Mouse (Mus musculus) CH12.LX (cell line): ENCODE results near the gene Tigd2. TPM values are rescaled to one million over a fixed set of nuclear protein-coding genes. Genes with fewer than 3 reads are reported as not detected.

Source experiments
- DNase-seq: peaks from one replicate; pipeline ENCODE4 v3.0.0-alpha.2; 2013; ENCODE audit errors: extremely low read depth
- H3K27ac ChIP-seq: 2 replicates; pipeline ENCODE4 v1.5.1; 2012; ENCODE audit warnings: low read depth, mild to moderate bottlenecking, control low read depth, moderate library complexity; ENCODE audit not compliant: insufficient read depth
- H3K27me3 ChIP-seq: replicated peaks from 2 replicates; pipeline ENCODE3; 2012; ENCODE audit warnings: inconsistent platforms
- H3K36me3 ChIP-seq, 2 experiments: replicated peaks in 1 of 2; 2 replicates each; pipeline versions ENCODE3 to v1.6.1; 2012; ENCODE audit warnings: inconsistent platforms in 1 of 2, low read length in 1 of 2, mild to moderate bottlenecking in 1 of 2, mixed read lengths in 1 of 2, moderate library complexity in 1 of 2; ENCODE audit not compliant: control insufficient read depth in 1 of 2, insufficient read depth in 1 of 2
- H3K4me1 ChIP-seq, 2 experiments: 2 replicates each; pipeline ENCODE4 v1.6.1; 2012; ENCODE audit warnings: inconsistent platforms in 1 of 2, moderate library complexity in 1 of 2; ENCODE audit not compliant: insufficient read depth in 2 of 2, control insufficient read depth in 1 of 2
- H3K4me2 ChIP-seq: 2 replicates; pipeline ENCODE4 v1.6.1; 2012; ENCODE audit warnings: low read depth, mild to moderate bottlenecking, control low read depth; ENCODE audit not compliant: poor library complexity, insufficient read depth, severe bottlenecking
- H3K4me3 ChIP-seq, 3 experiments: fragments of 150-350 bp in 1 of 3; sonication (generic) in 1 of 3; replicated peaks in 1 of 3; 2 replicates each; pipeline versions ENCODE3 to v1.5.1; 2011 to 2012; ENCODE audit warnings: low read depth in 2 of 3, low read length in 2 of 3, mild to moderate bottlenecking in 2 of 3, moderate library complexity in 2 of 3, control low read depth in 1 of 3, improper control_type of control experiment in 1 of 3, inconsistent platforms in 1 of 3, mixed read lengths in 1 of 3; ENCODE audit not compliant: poor library complexity in 1 of 3
- H3K79me2 ChIP-seq: replicated peaks from 2 replicates; pipeline ENCODE4 v1.6.1; 2012; ENCODE audit warnings: mild to moderate bottlenecking, moderate library complexity; ENCODE audit not compliant: control insufficient read depth, poor library complexity, insufficient read depth, severe bottlenecking; ENCODE audit errors: extremely low read depth
- H3K9ac ChIP-seq: 2 replicates; pipeline ENCODE4 v1.6.1; 2012; ENCODE audit warnings: low read depth, mild to moderate bottlenecking, control low read depth, moderate library complexity; ENCODE audit not compliant: insufficient read depth
- H3K9me3 ChIP-seq: replicated peaks from 2 replicates; pipeline ENCODE3; 2012; ENCODE audit warnings: low read length, inconsistent platforms, mixed read lengths
- CHD2 ChIP-seq: IDR thresholded peaks from 2 replicates; pipeline ENCODE4 v1.6.1; 2011; ENCODE audit warnings: low read length, improper control_type of control experiment
- CTCF ChIP-seq, 2 experiments: IDR thresholded peaks in 1 of 2; conservative IDR thresholded peaks in 1 of 2; 2 replicates each; pipeline ENCODE4 v1.5.1; 2011 to 2012; ENCODE audit warnings: low read depth in 2 of 2, low read length in 2 of 2, improper control_type of control experiment in 1 of 2, inconsistent platforms in 1 of 2, mild to moderate bottlenecking in 1 of 2, moderate library complexity in 1 of 2
- E2F4 ChIP-seq: IDR thresholded peaks from 2 replicates; pipeline ENCODE4 v1.6.1; 2011; ENCODE audit warnings: low read depth, low read length, improper control_type of control experiment; ENCODE audit not compliant: insufficient replicate concordance
- ELF1 ChIP-seq: IDR thresholded peaks from 2 replicates; pipeline ENCODE4 v1.6.1; 2014; ENCODE audit warnings: low read depth, mild to moderate bottlenecking, inconsistent platforms, low read length, improper control_type of control experiment
- EP300 ChIP-seq: IDR thresholded peaks from 2 replicates; pipeline ENCODE4 v1.6.1; 2011; ENCODE audit warnings: low read length, improper control_type of control experiment
- ETS1 ChIP-seq: conservative IDR thresholded peaks from 2 replicates; pipeline ENCODE4 v1.6.1; 2012; ENCODE audit warnings: low read depth, mild to moderate bottlenecking, inconsistent platforms, low read length, improper control_type of control experiment, moderate library complexity
- GABPA ChIP-seq: IDR thresholded peaks from 2 replicates; pipeline ENCODE4 v1.6.1; 2012; ENCODE audit warnings: low read depth, low read length, improper control_type of control experiment, inconsistent platforms; ENCODE audit not compliant: insufficient replicate concordance
- HCFC1 ChIP-seq: IDR thresholded peaks from 2 replicates; pipeline ENCODE4 v1.6.1; 2012; ENCODE audit warnings: low read depth, mild to moderate bottlenecking, inconsistent platforms, low read length, improper control_type of control experiment
- JUN ChIP-seq: IDR thresholded peaks from 2 replicates; pipeline ENCODE4 v1.6.1; 2011; ENCODE audit warnings: low read depth, mild to moderate bottlenecking, low read length, improper control_type of control experiment, moderate library complexity; ENCODE audit not compliant: insufficient read depth
- JUND ChIP-seq: conservative IDR thresholded peaks from 2 replicates; pipeline ENCODE4 v1.6.1; 2011; ENCODE audit warnings: low read depth, low read length, improper control_type of control experiment
- KAT2A ChIP-seq: IDR thresholded peaks from 2 replicates; pipeline ENCODE4 v1.6.1; 2012; ENCODE audit warnings: low read length, improper control_type of control experiment, inconsistent platforms; ENCODE audit not compliant: insufficient replicate concordance
- MAFK ChIP-seq: IDR thresholded peaks from 2 replicates; pipeline ENCODE4 v1.6.1; 2011; ENCODE audit warnings: low read length, improper control_type of control experiment; ENCODE audit not compliant: insufficient replicate concordance
- MEF2A ChIP-seq: IDR thresholded peaks from 2 replicates; pipeline ENCODE4 v1.6.1; 2014; ENCODE audit warnings: low read depth, mild to moderate bottlenecking, inconsistent platforms, low read length, improper control_type of control experiment, borderline replicate concordance
- POLR2A ChIP-seq: IDR thresholded peaks from 2 replicates; pipeline ENCODE4 v1.6.1; 2011; ENCODE audit warnings: low read depth, mild to moderate bottlenecking, improper control_type of control experiment, low read length
- RAD21 ChIP-seq: IDR thresholded peaks from 2 replicates; pipeline ENCODE4 v1.6.1; 2011; ENCODE audit warnings: low read depth, mild to moderate bottlenecking, low read length, improper control_type of control experiment, moderate library complexity
- RCOR1 ChIP-seq: conservative IDR thresholded peaks from 2 replicates; pipeline ENCODE4 v1.6.1; 2012; ENCODE audit warnings: low read depth, mild to moderate bottlenecking, inconsistent platforms, low read length, improper control_type of control experiment
- SMC3 ChIP-seq: IDR thresholded peaks from 2 replicates; pipeline ENCODE4 v1.6.1; 2011; ENCODE audit warnings: low read depth, low read length, improper control_type of control experiment
- TBP ChIP-seq: conservative IDR thresholded peaks from 2 replicates; pipeline ENCODE4 v1.6.1; 2011; ENCODE audit warnings: low read depth, low read length, improper control_type of control experiment
- UBTF ChIP-seq: IDR thresholded peaks from 2 replicates; pipeline ENCODE4 v1.6.1; 2012; ENCODE audit warnings: low read depth, mild to moderate bottlenecking, inconsistent platforms, low read length, improper control_type of control experiment, moderate library complexity
- USF1 ChIP-seq: IDR thresholded peaks from 2 replicates; pipeline ENCODE4 v1.6.1; 2014; ENCODE audit warnings: low read depth, mild to moderate bottlenecking, inconsistent platforms, low read length, improper control_type of control experiment
- USF2 ChIP-seq: conservative IDR thresholded peaks from 2 replicates; pipeline ENCODE4 v1.6.1; 2011; ENCODE audit warnings: low read depth, low read length, improper control_type of control experiment
- ZMIZ1 ChIP-seq: IDR thresholded peaks from 2 replicates; pipeline ENCODE4 v1.6.1; 2012; ENCODE audit warnings: low read depth, mild to moderate bottlenecking, inconsistent platforms, low read length, improper control_type of control experiment
- ZNF384 ChIP-seq: IDR thresholded peaks from 2 replicates; pipeline ENCODE4 v1.6.1; 2012; ENCODE audit warnings: low read depth, low read length, improper control_type of control experiment, inconsistent platforms
- dilution Hi-C: fragments of 300-500 bp; cut with MboI; formaldehyde crosslinking; loops from 2 replicates; pipeline ENCODE4 v1.14.3; 2020; ENCODE audit warnings: low sequenced_read_pairs; ENCODE audit not compliant: extremely low pct_unique_long_range_greater_than_20kb, extremely low pct_ligation_motif_present
- in situ Hi-C: fragments of 300-500 bp; cut with MboI; formaldehyde crosslinking; loops from 3 replicates; pipeline ENCODE4 v1.14.3; 2019; ENCODE audit warnings: low sequenced_read_pairs, low pct_ligation_motif_present, low pct_unique_long_range_greater_than_20kb, mixed read lengths
- polyA plus RNA-seq: library from polyadenylated mRNA; unstranded; fragments of >175 nt; gene quantifications from 2 replicates; pipeline ENCODE4 v1.2.1, GENCODE M21; 2012; ENCODE audit warnings: low read depth; ENCODE audit not compliant: insufficient read length
- total RNA-seq, 2 experiments: library from RNA; depleted of rRNA; stranded (reverse); fragments of 300-350 nt in 1 of 2; fragments of >200 nt in 1 of 2; gene quantifications; 2 replicates each; pipeline ENCODE4 v1.2.3; 2012 to 2014

Gene Tigd2
- total and polyA plus RNA-seq, 3 experiments = 11.0 to 25.2 (median 12.6) TPM

DNA sequence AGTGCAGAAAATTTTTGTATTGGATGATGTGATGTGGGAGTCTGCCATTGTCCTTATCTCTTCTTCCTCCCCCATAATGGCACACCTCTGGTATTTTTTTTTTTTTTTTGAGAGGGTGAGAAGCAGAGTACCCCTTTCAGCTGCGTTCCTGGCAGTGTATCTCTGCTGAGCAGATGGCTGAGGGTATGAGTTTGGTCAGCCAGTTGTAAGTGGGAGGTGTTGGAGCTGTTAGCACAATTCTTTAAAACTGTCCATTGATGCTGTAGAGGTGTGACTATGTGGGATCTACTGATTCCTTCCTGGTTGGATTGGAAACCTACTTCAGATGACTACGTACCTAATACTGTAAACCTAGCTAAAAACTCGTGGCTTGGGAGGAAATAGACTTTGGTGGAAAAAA lies 10.3 kb upstream of the Tigd2 start:
- Histone ChIP-seq H3K36me3 (no peaks in the 10 kb centered on the region), H3K4me3 (no peak overlapping the region)
- dilution Hi-C loops (no loop called here), in situ Hi-C loops (no loop called here)
- DNase-seq = no peak
- TF ChIP-seq GABPA = no peak
- TF ChIP-seq E2F4 = no peak
- no peak for TF ChIP-seq HCFC1
- TF ChIP-seq RCOR1 = no peak
- no peak for TF ChIP-seq CHD2
- TF ChIP-seq ZMIZ1 = no peak
- no peak for TF ChIP-seq SMC3
- no peak for TF ChIP-seq ELF1
- TF ChIP-seq ZNF384 = no peak
- TF ChIP-seq, all 38 proteins: peak for 0
- Histone ChIP-seq H3K79me2 (no peaks in the 10 kb centered on the region), H3K27me3 (no peaks in the 10 kb centered on the region), H3K4me1 (peaks cover 0 to 10% of the 10 kb centered on the region in 2 experiments; a peak in 2 of 4 replicates), H3K4me2 (no peak overlapping the region), H3K27ac (no peak overlapping the region), H3K9me3 (no peaks in the 10 kb centered on the region), H3K9ac (no peak overlapping the region)

DNA sequence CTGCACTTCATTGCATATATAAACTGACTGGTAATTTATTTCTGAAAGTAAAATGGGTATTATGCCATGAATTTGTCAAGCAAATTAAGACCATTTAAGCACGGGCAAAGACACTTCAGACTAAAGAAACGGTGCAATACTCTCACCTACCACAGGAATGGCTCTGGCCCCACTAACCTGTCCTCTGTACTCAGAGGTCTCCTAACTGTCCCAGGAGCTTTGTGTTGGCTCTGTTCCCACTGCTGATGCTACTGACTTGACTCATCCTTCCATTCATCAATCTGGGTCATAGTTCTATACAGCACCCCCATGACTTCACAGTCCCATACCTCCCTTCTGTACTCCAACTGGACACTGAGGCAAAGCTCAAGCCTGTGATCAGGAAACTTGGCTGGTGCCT lies 9.6 kb upstream of the Tigd2 start:
- in situ Hi-C loops (no loop called here), dilution Hi-C loops (no loop called here)
- Histone ChIP-seq H3K9ac (no peak overlapping the region), H3K36me3 (no peaks in the 10 kb centered on the region), H3K27me3 (no peaks in the 10 kb centered on the region), H3K27ac (no peak overlapping the region), H3K79me2 (no peaks in the 10 kb centered on the region), H3K4me3 (no peak overlapping the region), H3K4me2 (no peak overlapping the region), H3K9me3 (no peaks in the 10 kb centered on the region), H3K4me1 (peaks cover 0 to 9% of the 10 kb centered on the region in 2 experiments; a peak in 2 of 4 replicates)
- TF ChIP-seq GABPA (no peak), ZNF384 (no peak), JUND (no peak), KAT2A (no peak), MAFK (no peak), USF1 (no peak), UBTF (no peak), RAD21 (no peak), USF2 (no peak), JUN (no peak), ZMIZ1 (no peak), POLR2A (no peak), EP300 (no peak), RCOR1 (no peak), ETS1 (no peak), MEF2A (no peak), CTCF (conservative IDR thresholded peaks at IDR 0.05 in 1 of 2, IDR thresholded peaks at IDR 0.05 in 1 of 2; ENCODE audit: low read depth in 2 of 2, low read length in 2 of 2) (no peak), TBP (no peak)
- DNase-seq = no peak
